Mouse (Mus musculus): ENCODE results near the gene Copz1. TPM values are rescaled to one million over a fixed set of nuclear protein-coding genes. Genes with fewer than 3 reads are reported as not detected.
A peak's percentile ranks its signal among the peaks of the same experiment; 100 is the strongest.

Gene Copz1
- total RNA-seq, 2 experiments from 2014 or later, result 87.2 to 240 TPM

GRCm38 (mm10) chr15:103289600-103289999 is 17.1 kb downstream of the Copz1 start:
- ATAC-seq (replicated peaks; ENCODE audit: poor library complexity, severe bottlenecking), result no peak

GRCm38 (mm10) chr15:103290417-103290816 is 17.9 kb downstream of the Copz1 start:
- no peak for ATAC-seq (replicated peaks; ENCODE audit: poor library complexity, severe bottlenecking)

- no peak for ATAC-seq (replicated peaks; ENCODE audit: poor library complexity, severe bottlenecking)
Measured at GRCm38 (mm10) chr15:103290843-103291242, 18.3 kb downstream of the Copz1 start.

- no peak for ATAC-seq (replicated peaks; ENCODE audit: poor library complexity, severe bottlenecking)
Measured at GRCm38 (mm10) chr15:103292673-103293345, 20.3 kb downstream of the Copz1 start.

GRCm38 (mm10) chr15:103293375-103293774 is 20.9 kb downstream of the Copz1 start:
- ATAC-seq (replicated peaks; ENCODE audit: poor library complexity, severe bottlenecking), result no peak

- ATAC-seq (replicated peaks; ENCODE audit: poor library complexity, severe bottlenecking), result no peak
Measured at GRCm38 (mm10) chr15:103294649-103295048, 22.1 kb downstream of the Copz1 start.

- no peak for ATAC-seq (replicated peaks; ENCODE audit: poor library complexity, severe bottlenecking)
Measured at GRCm38 (mm10) chr15:103295851-103296250, 23.3 kb downstream of the Copz1 start.

GRCm38 (mm10) chr15:103297313-103297712 is 24.8 kb downstream of the Copz1 start:
- ATAC-seq (replicated peaks; ENCODE audit: poor library complexity, severe bottlenecking), result no peak

- no peak for ATAC-seq (replicated peaks; ENCODE audit: poor library complexity, severe bottlenecking)
Measured at GRCm38 (mm10) chr15:103298026-103298425, 25.5 kb downstream of the Copz1 start.

- no peak for ATAC-seq (replicated peaks; ENCODE audit: poor library complexity, severe bottlenecking)
Measured at GRCm38 (mm10) chr15:103298861-103299616, 26.5 kb downstream of the Copz1 start.

GRCm38 (mm10) chr15:103299644-103300043 is 27.1 kb downstream of the Copz1 start:
- ATAC-seq (replicated peaks; ENCODE audit: poor library complexity, severe bottlenecking), result no peak

- no peak for ATAC-seq (replicated peaks; ENCODE audit: poor library complexity, severe bottlenecking)
Measured at GRCm38 (mm10) chr15:103300067-103300471, 27.6 kb downstream of the Copz1 start.

- no peak for ATAC-seq (replicated peaks; ENCODE audit: poor library complexity, severe bottlenecking)
Measured at GRCm38 (mm10) chr15:103300560-103300959, 28.0 kb downstream of the Copz1 start.

- no peak for ATAC-seq (replicated peaks; ENCODE audit: poor library complexity, severe bottlenecking)
Measured at GRCm38 (mm10) chr15:103301046-103301445, 28.5 kb downstream of the Copz1 start.

GRCm38 (mm10) chr15:103301547-103302340 is 29.2 kb downstream of the Copz1 start:
- ATAC-seq (replicated peaks; ENCODE audit: poor library complexity, severe bottlenecking), result no peak

- no peak for ATAC-seq (replicated peaks; ENCODE audit: poor library complexity, severe bottlenecking)
Measured at GRCm38 (mm10) chr15:103302341-103303021, 30.0 kb downstream of the Copz1 start.

- ATAC-seq (replicated peaks; ENCODE audit: poor library complexity, severe bottlenecking), result no peak
Measured at GRCm38 (mm10) chr15:103303916-103304615, 31.6 kb downstream of the Copz1 start.

GRCm38 (mm10) chr15:103304616-103304969 is 32.1 kb downstream of the Copz1 start:
- no peak for ATAC-seq (replicated peaks; ENCODE audit: poor library complexity, severe bottlenecking)

- ATAC-seq (replicated peaks; ENCODE audit: poor library complexity, severe bottlenecking), result peak; percentile 78
Measured at GRCm38 (mm10) chr15:103305070-103305678, 32.7 kb downstream of the Copz1 start.
